Mouse (Mus musculus) spleen, postnatal 14 days (tissue): ENCODE measurements at regions not wholly inside any gene's neighbourhood (a gene's known extent, or its start where the extent isn't known, plus 50 kb on each side); places are given as distances from the start of the nearest gene placed in this dataset.

Experiments
- DNase-seq, 2 experiments: peaks; one replicate each; pipeline ENCODE4 v3.0.0; 2021 to 2022; ENCODE audit warnings: low spot score in 2 of 2

GRCm38 (mm10) chr16:24215353-24215752 lies 178.0 kb upstream of the Lpp start:
- DNase-seq: no peak

- DNase-seq: no peak
Measured at GRCm38 (mm10) chr16:24213577-24213976, 179.7 kb upstream of the Lpp start.

GRCm38 (mm10) chr16:24212702-24213101 lies 180.6 kb upstream of the Lpp start:
- no peak for DNase-seq

- DNase-seq: no peak
Measured at GRCm38 (mm10) chr16:24211588-24211987, 181.7 kb upstream of the Lpp start.

DNA sequence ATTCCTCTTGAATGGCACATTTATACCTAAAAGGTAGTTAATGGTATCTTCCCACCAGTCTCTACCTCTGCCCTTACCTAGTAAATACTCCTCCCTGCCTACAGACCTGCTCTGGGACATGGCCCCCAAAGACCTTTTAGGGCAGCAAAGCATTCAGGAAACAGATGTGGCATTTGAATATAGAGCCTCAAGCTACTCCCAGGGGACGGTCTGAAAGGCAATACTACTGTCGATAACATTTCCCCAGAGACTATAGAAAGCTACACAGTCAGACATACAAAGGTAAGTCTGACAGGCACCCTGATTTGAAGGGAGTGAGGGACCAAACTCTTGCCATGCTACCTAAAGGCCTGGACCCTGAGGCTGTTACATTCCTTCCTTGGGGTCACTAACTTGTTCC lies 184.4 kb upstream of the Lpp start:
- DNase-seq: no peak

GRCm38 (mm10) chr16:24208118-24208517 lies 185.2 kb upstream of the Lpp start:
- DNase-seq: no peak

- no peak for DNase-seq
Measured at GRCm38 (mm10) chr16:24207056-24207455, 186.3 kb upstream of the Lpp start.

GRCm38 (mm10) chr16:24206461-24206861 lies 186.8 kb upstream of the Lpp start:
- DNase-seq: no peak

GRCm38 (mm10) chr16:24205594-24205993 lies 187.7 kb upstream of the Lpp start:
- no peak for DNase-seq

GRCm38 (mm10) chr16:24204064-24204730 lies 189.1 kb upstream of the Lpp start:
- DNase-seq: no peak

DNA sequence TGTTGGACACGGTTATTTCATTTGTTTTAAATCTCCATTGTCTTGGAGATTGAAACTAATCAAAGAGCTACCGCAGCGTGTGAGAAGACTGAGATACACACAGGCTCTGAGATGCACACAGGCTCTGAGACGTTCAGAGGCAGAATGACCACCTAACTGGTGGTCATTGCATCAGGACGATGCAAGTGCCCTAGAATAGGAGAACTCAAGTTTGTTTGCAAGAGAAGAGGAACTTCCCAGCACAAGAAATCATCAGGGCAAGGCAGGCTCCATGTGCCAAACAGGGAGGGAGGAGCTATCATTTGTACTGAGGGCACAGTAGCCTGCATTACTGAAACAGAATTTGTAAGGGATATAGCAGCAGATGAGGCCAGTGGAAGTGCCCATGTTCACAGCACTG lies 190.7 kb upstream of the Lpp start:
- DNase-seq: no peak

GRCm38 (mm10) chr16:24201455-24201854 lies 191.9 kb upstream of the Lpp start:
- no peak for DNase-seq

DNA sequence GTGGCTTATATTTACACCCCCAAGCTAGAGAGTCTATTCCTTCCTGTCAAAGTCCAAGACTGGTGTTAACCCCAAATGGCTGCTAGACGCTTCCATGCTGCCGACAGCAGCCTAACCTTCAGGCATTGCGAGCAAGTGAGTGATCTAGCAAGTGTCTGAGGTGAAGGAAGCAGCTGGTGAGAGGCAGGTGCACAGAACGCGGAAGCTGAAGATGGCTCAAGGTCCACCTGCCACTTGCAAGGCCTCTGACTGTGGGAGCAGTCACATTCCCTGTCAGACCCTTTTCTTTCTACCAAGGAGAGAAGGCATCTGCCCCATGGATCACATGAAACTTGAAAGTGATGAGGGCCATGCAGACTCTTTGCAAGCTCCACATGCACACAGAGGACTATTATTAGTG lies 193.1 kb upstream of the Lpp start:
- DNase-seq: no peak

GRCm38 (mm10) chr16:24199408-24200167 lies 193.7 kb upstream of the Lpp start:
- no peak for DNase-seq

DNA sequence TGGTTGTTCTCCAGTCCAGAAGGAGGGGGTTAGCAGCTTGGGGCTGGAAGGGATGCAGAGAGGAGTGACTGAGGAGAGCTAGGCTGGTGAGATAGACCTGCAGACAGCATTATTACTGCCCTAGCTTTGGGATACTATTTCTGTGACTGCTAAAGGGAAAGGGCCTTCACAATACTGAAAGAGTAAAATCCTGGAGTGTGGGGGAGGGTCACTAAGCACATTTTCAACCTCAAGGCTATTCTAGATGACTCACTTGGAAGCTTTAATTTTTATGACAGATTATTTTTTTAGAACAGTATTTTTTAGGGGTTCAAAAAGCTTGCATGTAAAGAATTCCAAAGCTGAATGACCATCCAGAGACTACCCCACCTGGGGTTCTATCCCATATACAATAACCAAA lies 195.0 kb upstream of the Lpp start:
- DNase-seq: no peak

DNA sequence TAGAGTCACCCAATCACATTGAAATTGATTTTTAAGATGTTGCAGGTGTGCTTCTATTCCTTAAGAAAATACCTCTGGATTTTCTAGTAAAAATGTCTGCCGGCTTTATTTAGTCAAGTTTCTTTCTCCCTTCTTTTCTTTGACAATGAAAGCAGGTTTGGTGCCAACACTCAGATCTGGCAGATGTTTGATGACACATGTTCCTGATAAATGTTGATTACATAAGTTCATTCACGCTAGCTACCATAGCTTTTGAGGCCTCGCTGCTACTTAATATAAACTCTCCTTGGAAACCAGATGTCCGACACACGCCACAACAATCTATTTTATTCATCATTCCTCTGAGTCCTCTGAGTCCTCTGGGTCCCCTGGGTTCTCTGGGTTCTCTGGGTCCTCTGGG lies 195.7 kb upstream of the Lpp start:
- no peak for DNase-seq

DNA sequence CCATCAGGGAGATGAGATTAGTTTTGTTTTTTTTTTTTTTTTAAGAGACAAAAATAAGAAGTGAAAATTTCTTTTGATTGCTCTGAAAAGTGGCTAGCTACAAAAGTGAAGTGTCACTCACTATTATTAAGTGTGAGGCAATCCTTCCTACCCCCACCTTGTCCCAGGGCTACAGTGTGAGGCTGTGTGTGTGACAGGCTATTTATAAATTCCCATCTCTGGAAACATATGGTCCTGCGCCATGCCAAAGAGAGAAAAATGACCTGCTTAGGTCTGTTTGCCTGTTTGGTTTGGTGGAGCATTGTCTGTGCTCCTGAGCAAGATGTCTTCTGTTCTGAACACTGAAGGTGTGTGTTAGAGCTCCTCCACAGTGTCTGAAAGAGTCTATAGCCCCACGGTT lies 199.4 kb upstream of the Lpp start:
- no peak for DNase-seq

- DNase-seq: no peak
Measured at GRCm38 (mm10) chr16:24193251-24193873, 199.9 kb upstream of the Lpp start.

DNA sequence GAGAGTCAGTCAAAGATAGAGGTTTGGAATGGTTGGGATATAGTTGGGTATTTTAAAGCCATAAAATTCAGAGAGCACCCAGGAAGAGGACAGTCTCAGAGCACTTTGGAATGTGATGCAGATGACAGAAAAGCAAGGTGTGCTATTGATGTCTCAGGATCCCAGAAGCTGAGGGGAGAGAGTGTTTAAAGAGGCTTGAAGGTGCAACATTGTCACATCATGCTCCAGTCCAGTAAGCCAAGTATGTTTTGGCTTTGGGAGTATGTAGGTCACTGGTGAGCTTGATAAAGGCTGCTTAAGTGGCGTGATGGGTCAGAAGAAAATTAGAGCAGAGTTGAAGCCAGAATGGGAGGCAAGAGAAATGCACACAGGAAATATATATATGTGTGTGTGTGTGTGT lies 201.3 kb upstream of the Lpp start:
- no peak for DNase-seq

DNA sequence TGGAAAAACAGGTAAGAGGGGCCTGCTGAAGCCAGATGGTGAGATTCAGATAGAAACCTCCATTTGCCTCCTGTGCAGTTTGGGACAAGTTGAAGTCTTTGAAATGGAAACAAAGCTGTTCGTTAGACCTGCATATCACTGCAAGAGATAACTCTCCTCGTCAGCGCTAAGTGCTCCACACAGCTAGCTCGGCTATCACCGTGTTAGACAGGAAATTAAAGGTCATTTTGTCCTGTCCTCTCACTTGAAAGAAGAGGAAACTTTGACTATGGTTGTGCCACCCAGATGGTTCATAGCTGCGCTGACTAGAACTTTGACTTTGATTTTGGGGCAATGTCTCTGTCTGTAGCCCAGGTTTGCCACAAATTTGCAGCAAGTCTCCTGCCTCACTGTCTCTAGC lies 198.5 kb upstream of the Bcl6 start:
- no peak for DNase-seq

- DNase-seq: no peak
Measured at GRCm38 (mm10) chr16:24185989-24186388, 197.3 kb upstream of the Bcl6 start.

- no peak for DNase-seq
Measured at GRCm38 (mm10) chr16:24184846-24185245, 196.2 kb upstream of the Bcl6 start.

DNA sequence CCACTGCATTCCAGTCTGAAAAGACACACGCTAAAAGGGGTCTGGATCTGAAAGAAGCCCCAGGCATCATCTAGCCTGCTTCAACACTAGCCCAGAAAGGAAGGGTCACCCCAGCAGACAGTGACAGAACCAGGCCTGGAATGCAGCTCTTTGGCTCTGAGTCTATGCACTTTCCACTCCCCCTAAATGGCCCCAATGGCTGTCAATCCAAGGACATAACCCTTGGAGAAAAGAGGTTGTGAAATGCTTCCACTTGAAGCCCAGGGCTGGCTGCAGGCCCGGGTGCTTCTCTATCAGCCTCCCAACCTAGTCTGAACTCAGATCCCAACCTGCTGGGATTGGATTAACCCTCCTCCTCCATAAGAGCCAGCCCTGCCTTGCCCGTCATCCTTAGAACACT lies 194.6 kb upstream of the Bcl6 start:
- no peak for DNase-seq
